ENCODE assay signal across 8 mouse cellular contexts in genomic region chr5:100158301-100158700, GRCm38 (mm10). TPM values are rescaled to one million over a fixed set of nuclear protein-coding genes. Genes with fewer than 3 reads are reported as not detected.
DNase-seq lines count a peak whose midpoint lies in the region; ATAC-seq and TF ChIP-seq lines count a peak whose summit lies in the region.

No protein-coding gene starts in this region.

- TF ChIP-seq EP300 in lung, postnatal 0 days (IDR thresholded peaks at IDR 0.05) = no peak

- no peaks in the 10 kb centered on the region for H3K36me3 ChIP-seq in lung, postnatal 0 days (ENCODE audit: insufficient read depth, low read length)
- H3K36me3 ChIP-seq in embryonic facial prominence, embryonic 14.5 days (ENCODE audit: control insufficient read depth, insufficient read depth, low read length) = no peaks in the 10 kb centered on the region
- H3K36me3 ChIP-seq in kidney, embryonic 15.5 days = no peaks in the 10 kb centered on the region
- no peaks in the 10 kb centered on the region for H3K36me3 ChIP-seq in neural tube, embryonic 11.5 days (ENCODE audit: control insufficient read depth, insufficient read depth, low read length)
- no peaks in the 10 kb centered on the region for H3K36me3 ChIP-seq in thymus, adult 2 months (ENCODE audit: control insufficient read depth, insufficient read depth, low read length)

- H3K27me3 ChIP-seq in lung, postnatal 0 days (replicated peaks; ENCODE audit: insufficient read depth, low read length) = 0 out of 2 replicates have a peak, but pooled peaks cover 6% of the 10 kb centered on the region
- H3K27me3 ChIP-seq in embryonic facial prominence, embryonic 14.5 days (replicated peaks; ENCODE audit: control insufficient read depth, insufficient read depth, low read length) = peaks cover 34% of the 10 kb centered on the region
- peaks cover 31% of the 10 kb centered on the region for H3K27me3 ChIP-seq in kidney, embryonic 15.5 days
- peaks cover 6% of the 10 kb centered on the region; the same call in 1 of the 2 replicates for H3K27me3 ChIP-seq in neural tube, embryonic 11.5 days (ENCODE audit: control insufficient read depth, insufficient read depth, low read length)
- peaks cover 13% of the 10 kb centered on the region for H3K27me3 ChIP-seq in thymus, adult 2 months (ENCODE audit: control insufficient read depth, insufficient read depth, low read length)

- no peak for TF ChIP-seq CTCF in lung, postnatal 0 days (IDR thresholded peaks at IDR 0.05)
- TF ChIP-seq CTCF in thymus, adult 2 months (IDR thresholded peaks at IDR 0.05; ENCODE audit: borderline replicate concordance, control insufficient read depth, extremely low read depth, insufficient read depth, low read length, poor library complexity) = no peak

- no peaks in the 10 kb centered on the region for H3K9me3 ChIP-seq in lung, postnatal 0 days (ENCODE audit: low read length)
- H3K9me3 ChIP-seq in embryonic facial prominence, embryonic 14.5 days (ENCODE audit: control insufficient read depth, low read length) = no peaks in the 10 kb centered on the region
- no peaks in the 10 kb centered on the region for H3K9me3 ChIP-seq in kidney, embryonic 15.5 days (replicated peaks)
- no peaks in the 10 kb centered on the region for H3K9me3 ChIP-seq in neural tube, embryonic 11.5 days (ENCODE audit: control insufficient read depth, low read length)

- no peak for DNase-seq in lung, postnatal 0 days (ENCODE audit: low spot score)
- DNase-seq in lung, postnatal 4 days = no peak
- no peak for DNase-seq in embryonic facial prominence, embryonic 14.5 days (ENCODE audit: low spot score)
- DNase-seq in neural tube, embryonic 11.5 days (ENCODE audit: low spot score) = no peak
- DNase-seq in left cerebral cortex, postnatal 14 days (ENCODE audit: low spot score in 2 of 2) = no peak
- no peak for DNase-seq in thymus, adult 2 months
- no peak for DNase-seq in urinary bladder, postnatal 4 days (ENCODE audit: low spot score in 2 of 2)

- no peak for TF ChIP-seq POLR2A in thymus, adult 2 months (IDR thresholded peaks at IDR 0.05; ENCODE audit: control insufficient read depth, extremely low read depth, insufficient read depth, low read length, poor library complexity)

- intact Hi-C loops in left cerebral cortex, postnatal 14 days (cut with DNase I) = no loop called here

- no peaks in the 10 kb centered on the region for H3K4me1 ChIP-seq in lung, postnatal 0 days (ENCODE audit: insufficient read depth, low read depth, low read length)
- H3K4me1 ChIP-seq in embryonic facial prominence, embryonic 14.5 days (ENCODE audit: control insufficient read depth, insufficient read depth, low read length) = no peaks in the 10 kb centered on the region
- peaks cover 22% of the 10 kb centered on the region for H3K4me1 ChIP-seq in kidney, embryonic 15.5 days
- H3K4me1 ChIP-seq in neural tube, embryonic 11.5 days (ENCODE audit: control insufficient read depth, insufficient read depth, low read length) = 0 out of 2 replicates have a peak, but pooled peaks cover 2% of the 10 kb centered on the region
- H3K4me1 ChIP-seq in thymus, adult 2 months (replicated peaks; ENCODE audit: control insufficient read depth, insufficient read depth, low read length) = 0 out of 2 replicates have a peak, but pooled peaks cover 2% of the 10 kb centered on the region

- no peak overlapping the region for H3K27ac ChIP-seq in lung, postnatal 0 days (ENCODE audit: low read length)
- H3K27ac ChIP-seq in embryonic facial prominence, embryonic 14.5 days (replicated peaks; ENCODE audit: low read depth, low read length) = no peak overlapping the region
- 0 out of 2 replicates have a peak overlapping the region, but pooled peaks have one; percentile 73 for H3K27ac ChIP-seq in kidney, embryonic 15.5 days
- H3K27ac ChIP-seq in neural tube, embryonic 11.5 days (ENCODE audit: low read depth, low read length) = no peak overlapping the region
- H3K27ac ChIP-seq in thymus, adult 2 months (ENCODE audit: control insufficient read depth, insufficient read depth, low read length) = no peak overlapping the region

- H3K4me3 ChIP-seq in lung, postnatal 0 days (ENCODE audit: low read depth, low read length) = peak overlapping the region; percentile 69
- peak overlapping the region; percentile 53 for H3K4me3 ChIP-seq in embryonic facial prominence, embryonic 14.5 days (ENCODE audit: low read depth, low read length)
- H3K4me3 ChIP-seq in kidney, embryonic 15.5 days (replicated peaks) = peak overlapping the region; percentile 78
- H3K4me3 ChIP-seq in neural tube, embryonic 11.5 days (ENCODE audit: low read depth, low read length) = peak overlapping the region; percentile 87
- H3K4me3 ChIP-seq in thymus, adult 2 months (ENCODE audit: control insufficient read depth, insufficient read depth, low read length) = no peak overlapping the region

- ATAC-seq in lung, postnatal 0 days = no peak
- no peak for ATAC-seq in embryonic facial prominence, embryonic 14.5 days (ENCODE audit: low read depth)
- no peak; the same call in 1 of the 2 replicates for ATAC-seq in kidney, embryonic 15.5 days (replicated peaks; ENCODE audit: low FRiP score)
- ATAC-seq in neural tube, embryonic 11.5 days (ENCODE audit: insufficient read depth, low FRiP score, low TSS enrichment) = no peak

- H3K9ac ChIP-seq in lung, postnatal 0 days (replicated peaks; ENCODE audit: low read depth) = peak overlapping the region; percentile 44; the same call in 1 of the 2 replicates
- H3K9ac ChIP-seq in embryonic facial prominence, embryonic 14.5 days (ENCODE audit: low read depth, low read length) = no peak overlapping the region
- H3K9ac ChIP-seq in kidney, embryonic 15.5 days = peak overlapping the region; percentile 68
- peak overlapping the region; percentile 82 for H3K9ac ChIP-seq in neural tube, embryonic 11.5 days (ENCODE audit: low read length)

- peak overlapping the region; percentile 92 for H3K4me2 ChIP-seq in lung, postnatal 0 days (replicated peaks; ENCODE audit: low read depth, low read length)
- H3K4me2 ChIP-seq in embryonic facial prominence, embryonic 14.5 days (ENCODE audit: low read depth, low read length) = peak overlapping the region; percentile 97
- H3K4me2 ChIP-seq in kidney, embryonic 15.5 days = peak overlapping the region; percentile 99
- H3K4me2 ChIP-seq in neural tube, embryonic 11.5 days (ENCODE audit: low read depth) = peak overlapping the region; percentile 100

- WGBS in lung, postnatal 0 days = 17% methylated on average over 13 of the region's 13 CpGs
- WGBS in embryonic facial prominence, embryonic 14.5 days = 10% methylated on average over 13 of the region's 13 CpGs
- WGBS in kidney, embryonic 15.5 days = 12% methylated on average over 13 of the region's 13 CpGs
- 18% methylated on average over 13 of the region's 13 CpGs for WGBS in neural tube, embryonic 11.5 days
- WGBS in thymus, adult 2 months = 25% methylated on average over 13 of the region's 13 CpGs

RNA-seq across cellular contexts. Expression of gene Tmem150c, which starts 1.3 kb away (rescaled TPM):
- polyA plus RNA-seq in lung, postnatal 0 days (2015; fragmentation: Nextera tagmentation; extraction: Ambion mirVana) = 5.4 and 7.6 TPM in 2 replicates
- 5.2 and 6.5 TPM in 2 replicates for polyA plus RNA-seq in embryonic facial prominence, embryonic 14.5 days (2014; fragmentation: Nextera tagmentation; extraction: Ambion mirVana)
- 18.4 and 21.9 TPM in 2 replicates for polyA plus RNA-seq in kidney, embryonic 15.5 days (2015; fragmentation: Nextera tagmentation; extraction: Ambion mirVana)
- polyA plus RNA-seq in neural tube, embryonic 11.5 days (2014; fragmentation: Nextera tagmentation; extraction: Ambion mirVana) = 3.4 and 4.5 TPM in 2 replicates
- total RNA-seq in left cerebral cortex, postnatal 14 days (2021) = 10 to 100 TPM; 46.2 to 48.8 TPM
- 4.4 TPM in 2 replicates for polyA plus RNA-seq in thymus, adult 2 months (2012; rRNA removed)
